Mouse (Mus musculus) heart, postnatal 14 days (tissue): Measurements from ENCODE around the gene Hnrnpa0. TPM values are rescaled to one million over a fixed set of nuclear protein-coding genes. Genes with fewer than 3 reads are reported as not detected.
"Not testable (repeated sequence)": the region's sequence is repeated elsewhere in the genome, so short reads cannot be mapped to it uniquely, and the experiment has no call there.

ENCODE experiments used
- DNase-seq, 2 experiments: peaks; one replicate each; pipeline ENCODE4 v3.0.0; 2021 to 2022
- intact Hi-C: fragments of 180-260 bp; cut with DNase I; formaldehyde crosslinking; loops from one replicate; pipeline ENCODE4 v1.15.1; 2025
- long read RNA-seq, 2 experiments: library from polyadenylated mRNA; stranded (forward); transcript quantifications; one replicate each; pipeline ENCODE4 v2.0.0; 2021
- total RNA-seq, 2 experiments: library from RNA; stranded (reverse); gene quantifications; 2 replicates each; pipeline ENCODE4 v1.2.3; 2021

Gene Hnrnpa0
- 10 to 100 TPM; 87.3 to 92.4 TPM for total RNA-seq
- long read RNA-seq, experiment 1, transcript Hnrnpa0-201 (1 exons, 2,678 nt): major isoform, 8 of 8 reads
- long read RNA-seq, experiment 1, partial matches to known transcripts: 0 of 8 reads
- long read RNA-seq, experiment 1, other reads (novel, unspliced or antisense): 0 of 8 reads
- long read RNA-seq, experiment 2, partial matches to known transcripts: 0 of 3 reads
- long read RNA-seq, experiment 2, other reads (novel, unspliced or antisense): 0 of 3 reads

DNA sequence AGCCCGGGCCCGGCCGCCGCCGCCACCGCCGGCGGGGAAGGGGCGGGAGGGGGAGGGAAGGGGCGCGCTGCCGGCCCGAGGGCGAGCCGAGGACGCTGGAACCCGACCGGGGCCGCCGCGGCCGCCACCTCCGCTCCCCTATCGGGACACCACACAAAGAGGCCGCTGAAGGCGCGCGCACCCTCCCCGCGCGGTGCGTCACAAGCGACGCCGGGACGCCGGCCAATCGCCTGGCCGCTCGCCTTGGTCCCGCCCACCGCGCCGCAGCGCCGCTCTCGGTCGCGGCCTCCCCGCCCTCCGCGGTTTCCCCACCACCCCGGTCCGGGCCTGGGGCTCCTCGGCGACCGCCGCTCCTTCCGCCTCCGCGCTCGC lies at the start of gene Hnrnpa0:
TSS of gene Hnrnpa0 (minus strand) at position 161 of the 372 bp plus-strand sequence.
- peak; percentile 97 to 98 for DNase-seq
- intact Hi-C loops: no loop called here

DNA sequence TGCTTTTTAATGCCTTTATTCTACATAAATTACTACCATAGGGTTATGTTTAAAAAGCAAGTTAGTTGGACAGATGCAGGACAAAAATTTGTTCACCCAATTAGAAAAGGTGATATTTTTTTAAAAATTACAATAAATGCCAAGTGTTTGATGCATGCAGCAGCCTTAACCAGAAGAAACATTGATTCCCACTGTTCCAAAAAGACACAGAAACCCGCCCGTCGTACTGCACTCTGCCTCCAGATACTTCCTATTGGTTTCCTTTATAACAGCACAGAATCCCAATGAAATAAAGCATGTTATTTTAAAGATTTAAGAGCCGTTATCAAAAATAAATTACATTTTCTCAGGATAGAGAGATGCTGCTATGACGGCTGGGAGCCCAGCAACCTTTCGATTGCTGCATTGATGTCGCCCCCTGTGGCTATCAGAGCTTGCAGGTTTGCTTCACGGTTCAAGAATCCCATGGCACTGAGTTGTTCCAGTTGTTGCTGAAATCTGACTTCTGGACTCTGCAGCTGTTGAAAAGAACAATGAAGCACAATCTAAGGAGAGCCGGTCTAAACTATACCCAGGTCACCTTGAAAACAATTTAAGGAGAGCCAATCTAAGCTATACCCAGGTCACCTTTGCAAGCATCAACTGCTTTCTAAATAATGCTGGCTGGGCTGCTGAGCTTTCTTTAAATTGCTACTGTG lies 49.3 kb upstream of the Hnrnpa0 start:
- intact Hi-C loops: no loop called here
- DNase-seq: peak; percentile 97 to 99

DNA sequence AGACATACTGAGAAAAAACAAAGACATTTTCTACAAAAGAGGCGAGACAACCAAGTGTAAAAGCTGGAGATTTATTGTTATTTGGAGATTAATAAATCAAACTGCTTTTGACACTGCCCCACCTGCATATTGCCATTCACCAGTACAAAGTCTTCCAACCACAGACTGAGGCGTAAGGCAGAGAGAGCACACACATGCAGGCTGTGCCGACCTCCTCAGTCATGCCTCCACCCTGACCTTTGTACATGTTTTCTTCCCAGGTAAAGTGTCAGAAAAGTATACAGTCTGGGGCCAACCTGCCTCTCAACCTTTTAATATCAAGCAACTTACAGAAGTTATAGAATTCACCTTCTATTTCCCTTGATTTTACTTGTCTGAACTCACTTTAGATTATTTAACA lies 47.7 kb upstream of the Hnrnpa0 start:
- DNase-seq: no peak
- intact Hi-C loops: no loop called here

DNA sequence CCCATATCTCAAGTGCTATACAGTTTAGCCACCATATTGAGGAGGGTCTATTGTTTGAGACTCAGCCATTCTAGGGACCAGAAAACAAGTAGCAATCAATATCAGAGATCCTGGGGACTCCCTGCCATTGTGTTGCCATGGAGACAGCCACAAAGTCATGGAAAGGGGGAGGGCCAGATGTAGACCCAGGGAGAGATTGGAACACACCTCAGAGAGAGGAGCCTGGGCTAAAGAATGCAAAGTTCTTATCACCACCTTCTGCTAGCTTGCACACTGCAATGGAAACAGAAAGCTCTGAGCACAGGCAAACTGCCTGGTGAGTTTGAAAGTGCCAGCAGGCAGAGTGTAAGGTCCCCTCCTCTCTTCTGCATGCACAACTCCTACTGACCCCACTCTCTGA lies 39.8 kb upstream of the Hnrnpa0 start:
- intact Hi-C loops: no loop called here
- no peak for DNase-seq

DNA sequence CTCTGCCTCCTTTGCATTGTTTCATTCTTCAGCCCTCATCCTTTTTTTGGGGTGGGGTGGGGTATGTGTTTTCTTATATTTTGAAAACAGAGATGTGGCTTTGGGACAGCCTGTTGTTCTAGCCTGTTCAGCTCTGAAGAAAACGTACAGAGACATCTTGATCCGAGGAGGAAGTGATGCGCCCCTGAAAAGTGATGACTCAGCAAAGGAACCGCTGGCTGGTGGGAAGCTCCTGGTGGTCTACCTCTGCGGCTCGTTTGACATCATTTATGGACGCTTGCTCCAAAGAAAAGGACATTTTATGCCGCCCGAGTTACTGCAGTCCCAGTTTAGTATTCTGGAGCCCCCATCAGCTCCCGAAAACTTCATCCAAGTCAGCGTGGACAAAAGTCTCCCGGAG lies 35.0 kb upstream of the Hnrnpa0 start:
- intact Hi-C loops: loop anchor here (5.0 kb wide), 1 partner anchor 224 kb away; the partner anchor contains the start of gene 2210016F16Rik
- no peak for DNase-seq

DNA sequence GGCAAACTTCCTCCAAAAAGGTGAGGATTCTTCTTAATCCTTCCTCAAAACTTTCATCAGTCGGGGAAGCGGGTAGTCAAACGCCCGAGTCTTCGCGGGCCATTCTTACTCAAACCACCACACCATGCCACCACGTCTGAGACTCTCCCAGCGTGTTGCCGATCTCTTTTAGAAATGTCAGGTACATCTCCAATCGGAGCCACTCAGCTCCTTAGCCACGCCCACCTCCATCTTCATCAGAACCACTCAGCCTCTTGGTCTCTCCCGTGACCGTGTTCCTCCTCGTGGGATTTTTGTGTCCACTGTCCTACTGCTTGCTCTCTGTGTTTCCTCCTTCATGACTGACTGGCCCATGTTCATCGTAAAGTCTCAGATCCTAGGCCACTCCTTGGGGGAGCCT lies 32.4 kb upstream of the Hnrnpa0 start:
- intact Hi-C loops: loop anchor here (5.0 kb wide), 1 partner anchor 227 kb away; the partner anchor contains the start of gene 2210016F16Rik
- no peak for DNase-seq

DNA sequence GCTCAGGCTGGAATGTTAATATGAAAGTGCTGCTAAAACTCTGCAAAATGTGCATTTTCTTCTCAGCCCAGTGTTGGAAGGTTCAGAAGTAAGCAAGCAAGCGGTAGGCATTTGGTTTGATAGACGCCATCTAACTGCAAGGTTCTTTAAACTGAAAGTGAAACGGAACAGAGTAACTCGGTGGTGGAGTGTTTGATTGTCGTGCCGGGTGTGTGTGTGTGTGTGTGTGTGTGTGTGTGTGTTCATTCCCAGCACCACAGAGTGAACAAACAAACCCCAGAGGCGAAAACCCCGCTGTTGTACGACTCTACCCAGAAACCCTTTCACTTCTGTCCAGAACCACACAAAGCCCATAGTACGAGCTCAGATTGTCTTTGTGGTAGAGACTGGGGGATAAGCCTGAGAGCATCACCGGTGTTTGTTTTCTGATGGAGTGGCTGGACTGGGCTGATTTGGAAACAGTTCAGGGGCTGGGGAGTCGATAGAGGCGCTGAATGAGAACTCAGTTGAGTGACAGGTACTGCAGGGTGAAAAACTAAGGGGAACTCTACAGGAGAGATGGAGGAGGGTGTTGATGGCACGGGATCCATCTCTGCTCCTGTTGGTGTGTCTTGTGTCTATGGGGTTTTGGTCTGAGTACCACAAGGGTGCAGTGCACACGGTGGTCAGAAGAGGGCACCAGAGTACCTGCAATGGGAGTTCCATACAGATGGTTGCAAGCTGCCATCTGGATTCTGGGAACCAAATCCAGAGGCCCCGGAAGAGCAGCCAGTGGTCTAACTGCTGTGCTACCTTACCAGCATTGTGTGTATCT lies 29.9 kb upstream of the Hnrnpa0 start:
- peak; percentile 86 to 91 for DNase-seq
- intact Hi-C loops: loop anchor here (1.0 to 5.0 kb wide), 4 partner anchors 30 to 430 kb away; no protein-coding TSS in a partner anchor

DNA sequence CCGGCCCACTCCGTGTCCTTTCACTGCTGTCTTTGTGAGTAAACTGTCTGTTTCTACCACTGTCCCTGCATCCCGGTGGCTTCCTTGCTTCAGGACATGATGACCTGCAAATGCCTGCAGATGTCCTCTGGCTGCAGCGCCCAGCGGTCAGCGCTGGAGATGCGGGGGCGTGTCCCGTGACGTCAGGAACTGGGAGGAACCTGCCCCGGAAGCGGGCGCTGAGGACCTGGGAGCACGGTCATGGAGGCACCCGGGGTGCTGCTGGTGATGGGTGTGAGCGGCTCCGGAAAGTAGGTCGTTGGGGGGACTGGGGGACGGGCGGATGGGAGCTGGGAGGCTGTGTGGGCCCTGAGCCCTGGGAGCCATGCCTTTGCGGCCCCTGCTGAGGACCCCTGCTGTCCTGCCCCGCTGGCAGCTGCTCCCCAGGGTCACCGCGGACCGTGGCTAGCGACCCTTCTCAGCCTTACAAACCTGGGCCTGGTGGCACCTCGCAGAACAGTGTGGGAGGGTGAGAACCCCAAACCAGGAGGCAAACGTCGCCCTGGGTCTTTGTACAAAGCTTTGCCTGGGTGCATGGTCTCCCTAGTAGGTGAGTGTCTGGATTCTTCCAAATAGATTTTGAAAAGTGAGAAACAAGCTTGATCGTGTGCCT lies 29.2 kb upstream of the Hnrnpa0 start, which contains the start of gene Idnk:
TSS of gene Idnk (plus strand) at position 203 of the 652 bp plus-strand sequence.
- DNase-seq: peak; percentile 92 to 95

DNA sequence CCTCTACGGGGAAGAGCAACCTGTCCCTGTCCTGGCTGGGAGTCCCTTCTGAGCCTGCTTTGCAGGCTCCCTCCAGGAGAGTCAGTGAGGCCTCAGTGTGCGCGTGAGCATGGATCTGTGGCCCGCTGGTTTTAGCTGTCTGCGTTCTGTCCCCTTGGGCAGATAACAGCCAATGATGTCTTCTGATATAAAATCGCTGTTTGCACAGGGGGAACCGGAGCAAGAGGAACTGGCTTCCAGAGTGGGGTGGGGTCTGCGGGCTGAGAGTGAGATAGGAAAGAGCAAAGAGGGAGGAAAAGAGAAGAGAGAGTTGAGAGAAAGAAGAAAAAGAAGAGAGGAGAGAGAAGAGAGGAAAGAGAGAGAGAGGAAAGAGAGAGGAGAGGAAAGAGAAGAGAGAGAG lies 28.7 kb upstream of the Hnrnpa0 start:
- DNase-seq: no peak
- intact Hi-C loops: loop anchor here (5.0 kb wide), 1 partner anchor 390 kb away; no protein-coding TSS in a partner anchor

More for the DNA sequence above, 29.2 kb upstream of the Hnrnpa0 start, which contains the start of gene Idnk:
- intact Hi-C loops: loop anchor here (1.0 to 5.0 kb wide), 4 partner anchors 31 to 431 kb away; no protein-coding TSS in a partner anchor

DNA sequence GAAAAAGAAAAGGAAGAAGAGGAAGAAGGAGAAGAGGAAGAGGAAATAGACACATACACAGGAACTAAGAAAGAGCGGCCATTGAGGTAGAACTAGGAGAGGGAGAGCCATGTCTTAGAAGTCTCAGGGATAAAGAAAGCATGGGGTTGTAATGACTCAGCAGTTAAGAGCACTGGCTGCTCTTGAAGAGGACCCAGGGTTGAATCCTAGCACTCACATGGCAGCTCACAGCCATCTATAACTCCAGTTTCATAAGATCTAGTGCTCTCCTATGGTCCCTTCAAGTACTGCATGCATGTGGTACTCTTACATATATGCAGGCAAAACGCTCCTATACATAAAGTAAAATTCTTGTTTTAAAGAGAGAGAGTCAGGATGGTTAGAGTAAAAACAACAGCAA lies 27.7 kb upstream of the Hnrnpa0 start:
- intact Hi-C loops: loop anchor here (5.0 kb wide), 1 partner anchor 391 kb away; no protein-coding TSS in a partner anchor
- no peak for DNase-seq

DNA sequence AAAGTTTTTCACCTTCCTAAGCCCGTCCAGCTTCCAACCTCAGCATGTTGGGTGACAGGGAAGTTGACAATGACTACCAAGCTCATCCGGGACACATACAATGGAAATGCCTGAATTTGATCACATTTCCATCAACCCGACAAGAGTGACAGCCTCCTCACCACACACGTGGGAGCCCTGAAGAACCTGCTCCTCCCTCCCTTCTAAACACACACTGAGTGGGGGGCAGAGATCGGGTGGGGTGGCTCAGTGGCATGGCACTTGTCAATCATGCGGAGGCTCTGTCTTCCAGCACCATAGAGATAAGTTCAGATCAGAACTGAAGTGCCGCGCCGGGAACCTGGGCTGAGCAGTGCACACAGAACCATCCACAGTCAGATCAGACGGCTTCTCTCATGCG lies 22.1 kb upstream of the Hnrnpa0 start:
- DNase-seq: no peak
- intact Hi-C loops: no loop called here

DNA sequence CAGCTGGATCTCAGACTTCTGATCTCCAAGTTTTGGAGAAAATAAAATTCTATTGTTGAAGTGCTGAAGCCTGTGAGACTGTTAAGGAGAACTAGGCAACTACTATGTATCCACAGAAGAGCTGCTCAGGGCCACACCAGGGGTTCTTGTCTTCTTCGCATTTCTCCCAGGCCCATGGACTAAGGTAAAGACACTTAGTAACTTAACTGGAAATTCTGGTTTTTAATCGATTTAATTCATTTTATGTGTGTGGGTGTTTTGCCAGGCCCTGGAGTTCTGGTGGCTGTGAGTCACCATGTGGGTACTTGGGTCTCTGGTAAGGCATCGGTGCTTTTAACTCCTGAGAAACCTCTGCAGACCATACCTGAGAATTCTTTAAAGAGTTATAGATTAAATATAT lies 21.3 kb upstream of the Hnrnpa0 start:
- intact Hi-C loops: no loop called here
- DNase-seq: no peak

DNA sequence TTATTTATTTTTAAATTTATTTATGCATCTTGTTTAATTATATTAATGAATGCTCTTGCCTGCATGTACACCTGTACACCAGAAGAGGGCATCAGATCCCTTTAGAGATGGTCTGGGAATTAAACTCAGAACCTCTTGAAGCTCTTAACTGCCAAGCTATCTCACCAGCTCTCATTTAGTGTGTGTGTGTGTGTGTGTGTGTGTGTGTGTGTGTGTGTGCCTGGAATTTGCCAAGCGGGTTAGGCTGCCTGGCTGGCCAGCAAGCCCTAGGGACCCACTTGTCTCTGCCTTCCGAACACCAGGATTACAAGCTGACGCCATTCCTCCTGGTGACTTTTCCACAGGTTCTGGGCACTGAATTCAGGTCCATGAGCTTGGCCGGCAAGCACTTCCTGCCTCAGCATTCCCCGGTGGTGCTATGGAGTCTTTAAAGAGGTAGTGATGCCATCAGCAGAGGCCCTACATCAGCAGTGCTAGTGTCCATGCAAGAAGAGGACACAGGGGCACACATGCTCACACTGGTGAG lies 20.7 kb upstream of the Hnrnpa0 start:
- intact Hi-C loops: no loop called here
- peak in 1 of 2 experiments; percentile 31 for DNase-seq

DNA sequence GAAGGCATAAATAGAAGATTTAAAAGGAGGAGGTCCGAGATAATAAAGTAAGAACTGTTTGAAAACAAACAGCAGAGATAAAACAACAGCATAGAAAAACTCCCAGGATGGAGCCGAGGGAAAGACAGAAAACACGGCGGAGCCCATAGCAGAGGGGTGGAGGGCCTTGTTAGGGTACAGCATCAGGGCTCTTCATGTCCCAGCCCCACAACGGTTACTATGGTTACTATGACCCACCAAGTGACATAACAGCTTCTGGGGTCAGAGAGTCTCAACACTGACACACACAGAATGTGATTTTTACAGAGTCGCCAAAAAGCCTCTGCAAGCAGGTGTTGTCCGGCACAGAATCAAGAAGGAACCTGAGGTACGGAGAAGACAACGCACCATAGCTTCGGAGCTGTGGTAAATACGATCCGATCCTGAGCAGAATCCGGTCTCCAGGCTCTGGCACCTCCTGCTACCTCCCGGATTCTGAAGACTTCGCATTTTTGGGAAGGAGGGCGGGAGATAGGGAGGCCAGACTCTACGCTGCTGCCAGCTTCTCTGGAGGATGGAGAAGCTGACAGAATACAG lies 20.0 kb upstream of the Hnrnpa0 start:
- DNase-seq: peak in 1 of 2 experiments; percentile 25
- intact Hi-C loops: no loop called here

DNA sequence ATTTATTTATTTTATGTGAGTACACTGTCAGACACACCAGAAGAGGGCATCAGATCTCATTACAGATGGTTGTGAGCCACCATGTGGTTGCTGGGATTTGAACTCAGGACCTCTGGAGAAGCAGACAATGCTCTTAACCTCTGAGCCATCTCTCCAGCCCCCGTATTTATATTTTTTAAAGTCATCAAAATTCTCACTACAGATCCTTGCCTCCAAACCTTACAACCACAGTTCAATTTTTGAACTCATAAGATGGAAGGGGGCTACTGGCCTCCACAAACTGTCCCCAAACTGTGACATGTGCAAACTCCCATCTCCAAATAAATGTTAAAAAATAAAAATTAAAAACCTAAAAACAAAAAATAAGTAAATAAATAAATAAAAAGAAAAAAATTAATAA lies 19.4 kb upstream of the Hnrnpa0 start:
- no peak for DNase-seq
- intact Hi-C loops: no loop called here

DNA sequence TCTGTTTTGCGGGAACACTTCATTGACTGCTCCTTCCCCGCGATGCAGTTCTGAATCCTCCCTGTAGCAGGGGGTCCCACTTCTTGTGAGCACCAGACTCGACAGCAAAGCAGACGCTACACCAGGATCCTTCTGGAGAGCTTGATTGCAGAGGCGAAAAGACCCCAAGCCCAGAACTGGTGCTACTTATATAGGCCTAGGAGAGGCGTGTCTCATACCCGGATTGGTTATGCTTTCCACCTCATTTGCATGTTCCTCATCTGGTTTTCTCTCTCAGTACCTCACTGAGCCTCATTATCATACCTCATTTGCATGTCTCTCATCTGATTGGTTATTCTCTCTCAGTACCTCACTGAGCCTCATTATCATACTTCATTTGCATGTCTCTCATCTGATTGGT lies 18.2 kb upstream of the Hnrnpa0 start:
- intact Hi-C loops, DNase-seq: not testable (repeated sequence)

DNA sequence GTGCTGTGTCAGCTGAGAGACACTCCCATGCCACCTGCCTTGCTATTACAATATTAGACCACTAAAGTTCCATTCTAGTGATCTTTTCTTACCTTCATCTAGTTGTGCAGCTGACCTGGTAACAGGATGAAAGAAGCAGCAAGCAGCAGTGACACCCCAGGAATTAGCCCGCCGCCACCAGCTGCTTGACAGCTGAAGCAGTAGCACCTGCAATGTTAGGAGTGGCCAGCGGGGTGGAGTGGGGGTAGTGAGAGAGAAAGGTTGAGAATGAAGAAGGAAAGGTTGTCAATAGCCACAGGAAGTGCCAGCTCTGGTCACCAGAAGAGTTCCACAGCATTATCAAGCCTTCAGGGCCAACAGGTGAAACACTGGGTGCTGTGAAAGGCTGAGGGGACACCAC lies 3.3 kb upstream of the Hnrnpa0 start:
- no peak for DNase-seq
- intact Hi-C loops: no loop called here

DNA sequence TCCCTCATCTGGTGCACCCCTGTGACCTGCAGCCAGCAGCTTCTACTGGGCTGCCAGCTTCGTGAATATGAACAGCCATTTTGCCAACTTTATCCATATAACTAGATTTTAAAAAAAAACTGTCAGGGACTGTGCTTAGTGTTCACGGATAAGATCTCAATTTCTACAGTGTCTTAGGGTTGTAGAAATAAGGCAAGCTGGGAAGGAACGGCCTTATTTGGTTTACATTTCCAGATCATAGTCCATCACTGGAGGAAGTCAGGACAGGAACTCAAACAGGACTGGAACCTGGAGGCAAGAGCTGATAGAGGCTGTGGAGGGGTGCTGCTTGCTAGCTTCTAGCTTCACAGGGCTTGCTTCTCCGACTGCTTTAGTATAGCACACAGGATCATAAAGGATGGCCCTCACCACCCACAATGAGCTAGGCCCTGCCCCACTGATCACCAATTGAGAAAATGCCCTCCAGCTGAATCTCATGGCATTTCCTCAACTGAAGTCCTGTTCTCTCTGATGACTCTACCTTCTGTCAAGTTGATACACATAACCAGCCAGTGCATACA lies 1.4 kb upstream of the Hnrnpa0 start:
- intact Hi-C loops: no loop called here
- DNase-seq: no peak
